Mouse (Mus musculus) cerebellum, adult 2 months (tissue): ENCODE data around the gene Nf2. TPM values are rescaled to one million over a fixed set of nuclear protein-coding genes. Genes with fewer than 3 reads are reported as not detected.
A peak's percentile ranks its signal among the peaks of the same experiment; 100 is the strongest.

Experiments
- DNase-seq, 2 experiments: peaks; one replicate each; pipeline ENCODE4 v3.0.0; 2021
- H3K27ac ChIP-seq: fragments of 200-500 bp; 2 replicates; pipeline ENCODE4 v1.5.1; 2012; ENCODE audit warnings: low read length, control low read depth, inconsistent platforms; ENCODE audit not compliant: insufficient read depth
- H3K27me3 ChIP-seq: fragments of 200-500 bp; 2 replicates; pipeline ENCODE4 v1.6.1; 2012; ENCODE audit warnings: inconsistent platforms, mild to moderate bottlenecking, low read length, moderate library complexity; ENCODE audit not compliant: control insufficient read depth, insufficient read depth
- H3K4me1 ChIP-seq: fragments of 200-500 bp; 2 replicates; pipeline ENCODE4 v1.6.1; 2011; ENCODE audit warnings: low read length; ENCODE audit not compliant: control insufficient read depth, insufficient read depth
- H3K4me3 ChIP-seq: fragments of 200-500 bp; replicated peaks from 2 replicates; pipeline ENCODE3; 2011; ENCODE audit warnings: mild to moderate bottlenecking, low read depth, low read length, control low read depth; ENCODE audit not compliant: insufficient read depth
- CTCF ChIP-seq: fragments of 200-500 bp; IDR thresholded peaks from 2 replicates; pipeline ENCODE4 v1.5.1; 2011; ENCODE audit warnings: low read depth, mild to moderate bottlenecking, control low read depth, low read length, moderate library complexity, borderline replicate concordance; ENCODE audit not compliant: insufficient read depth
- POLR2A ChIP-seq: fragments of 200-500 bp; IDR thresholded peaks from 2 replicates; pipeline ENCODE4 v1.6.1; 2011; ENCODE audit warnings: low read length, control low read depth, borderline replicate concordance; ENCODE audit not compliant: insufficient read depth
- WGBS: fragments of 180-500 bp; shearing (Covaris S2); methylation state at CpG from one replicate; pipeline ENCODE4 v1.1.7; 2018; 5-methylcytosine and 5-hydroxymethylcytosine counted together
- polyA plus RNA-seq: library from polyadenylated mRNA; depleted of rRNA; stranded (reverse); fragments of >200 nt; gene quantifications from 2 replicates; pipeline ENCODE4 v1.2.3, GENCODE M21; 2012; rRNA removed

Gene Nf2
- polyA plus RNA-seq, 1 experiment = 50.2 TPM

DNA sequence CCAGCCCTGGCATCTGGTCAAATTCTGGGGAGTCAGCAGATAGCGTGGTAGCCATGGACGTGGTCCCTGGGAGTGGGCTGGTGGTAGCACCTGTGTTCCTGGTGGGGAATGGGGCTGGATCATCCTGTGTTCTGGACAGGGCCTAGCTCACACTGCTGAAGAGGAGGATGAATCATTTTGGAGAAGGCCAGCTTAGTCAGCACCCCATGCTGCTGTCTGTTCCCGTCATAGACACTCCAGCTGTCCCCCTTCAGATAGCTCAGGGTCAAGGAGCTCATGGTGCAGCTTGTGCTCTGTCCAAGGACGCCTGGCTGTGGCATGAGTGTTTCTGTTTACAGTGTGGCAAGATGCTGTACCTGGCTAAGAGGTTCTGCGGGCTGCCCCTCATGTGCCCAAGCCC, 130.8 kb downstream of the Nf2 start:
- Histone ChIP-seq H3K27ac (no peak overlapping the region), H3K4me1 (peaks cover 30% of the 10 kb centered on the region), H3K27me3 (no peaks in the 10 kb centered on the region), H3K4me3 (no peak overlapping the region)
- 45% methylated on average over 5 of the region's 5 CpGs for WGBS
- peak; percentile 43 to 64 for DNase-seq
- TF ChIP-seq CTCF = no peak

DNA sequence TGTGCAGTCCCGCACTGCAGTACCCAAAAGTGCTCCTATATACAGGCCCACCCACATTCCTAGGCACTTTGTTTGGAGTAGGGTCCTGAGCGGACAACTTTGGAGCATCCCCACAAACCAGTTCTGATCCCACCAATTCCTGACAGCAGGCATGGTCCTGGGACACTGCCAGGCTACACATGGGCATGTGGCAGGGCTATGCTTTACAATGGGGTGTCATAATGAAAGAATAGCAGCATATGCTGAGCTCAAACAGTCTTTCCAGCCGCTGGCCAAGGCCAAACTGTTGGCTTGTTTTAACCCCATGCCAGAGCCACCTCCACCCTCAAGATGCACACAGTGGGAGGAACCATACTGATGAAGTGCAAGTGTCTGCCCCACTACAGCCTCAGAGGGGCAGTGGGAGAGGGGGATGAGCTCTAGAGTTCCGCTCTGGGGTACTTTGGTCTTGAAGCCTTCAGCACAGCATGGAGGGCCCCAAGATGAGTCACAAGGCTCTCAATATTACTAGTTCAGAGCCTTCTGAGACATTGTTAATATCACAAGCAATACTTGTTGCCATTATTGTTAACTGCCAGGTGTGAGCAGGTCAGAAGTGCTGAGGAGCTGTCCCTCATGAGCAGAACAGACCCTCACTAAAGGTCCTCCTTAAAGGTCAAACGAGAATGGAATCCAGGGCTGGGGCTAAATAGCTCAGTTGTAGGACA, 132.7 kb downstream of the Nf2 start:
- H3K4me3 ChIP-seq = no peak overlapping the region
- no peak overlapping the region for H3K27ac ChIP-seq
- DNase-seq = no peak
- TF ChIP-seq CTCF (no peak), POLR2A (no peak)
- H3K4me1 ChIP-seq = peaks cover 30% of the 10 kb centered on the region
- WGBS = 74% methylated on average over 5 of the region's 5 CpGs
- H3K27me3 ChIP-seq = no peaks in the 10 kb centered on the region

Other genes starting within 250 kb of the Nf2 start
- not detected in 2 replicates for gene Gm11032, start 229.5 kb downstream of the Nf2 start, polyA plus RNA-seq
- gene Ascc2, start 211.8 kb downstream of the Nf2 start, polyA plus RNA-seq = 14.8 and 16.7 TPM in 2 replicates
- 1,309 and 1,338 TPM in 2 replicates for gene Uqcr10, start 145.2 kb downstream of the Nf2 start, polyA plus RNA-seq
- gene Zmat5, start 144.9 kb downstream of the Nf2 start, polyA plus RNA-seq = 62.1 and 63.2 TPM in 2 replicates
- 114 and 129 TPM in 2 replicates for gene Cabp7, start 102.8 kb downstream of the Nf2 start, polyA plus RNA-seq
- gene Nipsnap1, start 24.4 kb upstream of the Nf2 start, polyA plus RNA-seq = 70.4 and 75.9 TPM in 2 replicates
- 49.6 and 56.8 TPM in 2 replicates for gene Thoc5, start 45.8 kb upstream of the Nf2 start, polyA plus RNA-seq
- 197 and 273 TPM in 2 replicates for gene Nefh, start 98.5 kb upstream of the Nf2 start, polyA plus RNA-seq
- 180 and 181 TPM in 2 replicates for gene Ap1b1, start 137.3 kb upstream of the Nf2 start, polyA plus RNA-seq
- gene Rasl10a, start 208.6 kb upstream of the Nf2 start, polyA plus RNA-seq = 2.3 and 2.9 TPM in 2 replicates
- gene Gas2l1, start 215.8 kb upstream of the Nf2 start, polyA plus RNA-seq = 52.2 and 57.4 TPM in 2 replicates
- gene Rhbdd3, start 249.4 kb upstream of the Nf2 start, polyA plus RNA-seq = 27.6 and 29.5 TPM in 2 replicates
- gene Ewsr1, start 249.7 kb upstream of the Nf2 start, polyA plus RNA-seq = 412 and 449 TPM in 2 replicates